10 mouse cellular contexts compared by ENCODE assay signal in genomic region chr4:155696261-155697255, GRCm38 (mm10). TPM values are rescaled to one million over a fixed set of nuclear protein-coding genes. Genes with fewer than 3 reads are reported as not detected.
DNase-seq lines count a peak whose midpoint lies in the region; ATAC-seq and TF ChIP-seq lines count a peak whose summit lies in the region.
"Had no signal": no experiment of that assay in that cellular context is flagged by ENCODE, and none has a peak within 500 bp of the region (broad histone marks: within the 10 kb centered on the region; RNA-seq: fewer than 3 reads in every experiment).

No protein-coding gene starts in this region.

- DNase-seq in right cerebral cortex, adult 18-20 months = peak; percentile 34
- DNase-seq in right cerebral cortex, postnatal 4 days = no peak
- peak; percentile 52 for DNase-seq in adrenal gland, postnatal 25 days
- DNase-seq in gonadal fat pad, adult 2 months (ENCODE audit: low read depth) = peak; percentile 68
- no peak for DNase-seq in gastrocnemius, adult 2 months
- DNase-seq in thymus, adult 2 months = no peak
- DNase-seq: heart, postnatal 4 days; retina, postnatal 1 day had no signal

- H3K9me3 ChIP-seq in stomach, embryonic 16.5 days (replicated peaks; ENCODE audit: control insufficient read depth, low read length) = no peaks in the 10 kb centered on the region
- H3K9me3 ChIP-seq: liver, embryonic 15.5 days had no signal

- intact Hi-C loops in gastrocnemius, adult 2 months (cut with DNase I) = no loop called here

- H3K4me3 ChIP-seq in stomach, embryonic 16.5 days (replicated peaks; ENCODE audit: low read length) = no peak overlapping the region
- no peak overlapping the region for H3K4me3 ChIP-seq in gastrocnemius, adult 2 months
- H3K4me3 ChIP-seq in thymus, adult 2 months (ENCODE audit: control insufficient read depth, insufficient read depth, low read length) = no peak overlapping the region
- H3K4me3 ChIP-seq: liver, embryonic 15.5 days had no signal

- 0 out of 2 replicates have a peak overlapping the region, but pooled peaks have one; percentile 90 for H3K9ac ChIP-seq in stomach, embryonic 16.5 days (ENCODE audit: low read length)
- H3K9ac ChIP-seq: liver, embryonic 15.5 days had no signal

- no peak for TF ChIP-seq CTCF in gastrocnemius, adult 2 months (IDR thresholded peaks at IDR 0.05)
- no peak for TF ChIP-seq CTCF in thymus, adult 2 months (IDR thresholded peaks at IDR 0.05; ENCODE audit: borderline replicate concordance, control insufficient read depth, extremely low read depth, insufficient read depth, low read length, poor library complexity)

- no peak overlapping the region for H3K27ac ChIP-seq in stomach, embryonic 16.5 days (ENCODE audit: low read length)
- no peak overlapping the region for H3K27ac ChIP-seq in gastrocnemius, adult 2 months
- no peak overlapping the region for H3K27ac ChIP-seq in thymus, adult 2 months (ENCODE audit: control insufficient read depth, insufficient read depth, low read length)
- H3K27ac ChIP-seq: liver, embryonic 15.5 days had no signal

- no peaks in the 10 kb centered on the region; the same call in 1 of the 2 replicates for H3K27me3 ChIP-seq in stomach, embryonic 16.5 days (ENCODE audit: control insufficient read depth, insufficient read depth, low read length)
- no peaks in the 10 kb centered on the region for H3K27me3 ChIP-seq in thymus, adult 2 months (ENCODE audit: control insufficient read depth, insufficient read depth, low read length)

- H3K36me3 ChIP-seq in stomach, embryonic 16.5 days (ENCODE audit: control insufficient read depth, insufficient read depth, low read length) = no peaks in the 10 kb centered on the region
- no peaks in the 10 kb centered on the region for H3K36me3 ChIP-seq in thymus, adult 2 months (ENCODE audit: control insufficient read depth, insufficient read depth, low read length)
- H3K36me3 ChIP-seq: liver, embryonic 15.5 days had no signal

- WGBS in stomach, embryonic 16.5 days = 69% methylated on average over 16 of the region's 16 CpGs
- WGBS in thymus, adult 2 months = 89% methylated on average over 16 of the region's 16 CpGs

- H3K4me2 ChIP-seq in stomach, embryonic 16.5 days (ENCODE audit: low read depth, low read length) = no peak overlapping the region
- H3K4me2 ChIP-seq: liver, embryonic 15.5 days had no signal

- peaks cover 20% of the 10 kb centered on the region for H3K4me1 ChIP-seq in stomach, embryonic 16.5 days (ENCODE audit: control insufficient read depth, insufficient read depth, low read length)
- peaks cover 14% of the 10 kb centered on the region for H3K4me1 ChIP-seq in thymus, adult 2 months (replicated peaks; ENCODE audit: control insufficient read depth, insufficient read depth, low read length)

- no peak for ATAC-seq in stomach, embryonic 16.5 days (ENCODE audit: insufficient read depth, low FRiP score)

- no peak for TF ChIP-seq POLR2A in thymus, adult 2 months (IDR thresholded peaks at IDR 0.05; ENCODE audit: control insufficient read depth, extremely low read depth, insufficient read depth, low read length, poor library complexity)

RNA-seq across cellular contexts. Expression of gene Fndc10, which starts 2.4 kb away (rescaled TPM):
- 50.8 and 67.4 TPM in 2 replicates for total RNA-seq in adrenal gland, postnatal 25 days (2021)
- 35.3 and 39.7 TPM in 2 replicates for polyA plus RNA-seq in gonadal fat pad, adult 2 months (2012; rRNA removed)
- polyA plus RNA-seq in stomach, embryonic 16.5 days (2015; fragmentation: Nextera tagmentation; extraction: Ambion mirVana) = 2.5 and 2.8 TPM in 2 replicates
- 1 to 10 TPM; 1.0 to 1.5 TPM for total RNA-seq in gastrocnemius, adult 2 months (2021)
- polyA plus RNA-seq in thymus, adult 2 months (2012; rRNA removed) = 17.4 and 18.5 TPM in 2 replicates

RNA-seq across cellular contexts. Expression of gene Ssu72, which starts 8.0 kb away (rescaled TPM):
- 100 and 123 TPM in 2 replicates for total RNA-seq in adrenal gland, postnatal 25 days (2021)
- polyA plus RNA-seq in gonadal fat pad, adult 2 months (2012; rRNA removed) = 105 and 122 TPM in 2 replicates
- 132 and 136 TPM in 2 replicates for polyA plus RNA-seq in stomach, embryonic 16.5 days (2015; fragmentation: Nextera tagmentation; extraction: Ambion mirVana)
- total RNA-seq in gastrocnemius, adult 2 months (2021) = 10 to 100 TPM; 42.3 to 44.5 TPM
- polyA plus RNA-seq in thymus, adult 2 months (2012; rRNA removed) = 184 and 186 TPM in 2 replicates

RNA-seq across cellular contexts. Expression of gene Mib2, which starts 27.6 kb away (rescaled TPM):
- total RNA-seq in adrenal gland, postnatal 25 days (2021) = 47.0 and 60.2 TPM in 2 replicates
- polyA plus RNA-seq in gonadal fat pad, adult 2 months (2012; rRNA removed) = 52.9 TPM in 2 replicates
- polyA plus RNA-seq in stomach, embryonic 16.5 days (2015; fragmentation: Nextera tagmentation; extraction: Ambion mirVana) = 23.3 and 23.8 TPM in 2 replicates
- 10 to 100 TPM; 17.7 to 19.8 TPM for total RNA-seq in gastrocnemius, adult 2 months (2021)
- polyA plus RNA-seq in thymus, adult 2 months (2012; rRNA removed) = 91.2 and 99.7 TPM in 2 replicates

RNA-seq across cellular contexts. Expression of gene Tmem240, which starts 38.0 kb away (rescaled TPM):
- total RNA-seq in adrenal gland, postnatal 25 days (2021) = 0.86 and 1.6 TPM in 2 replicates
- 0.98 and 1.2 TPM in 2 replicates for polyA plus RNA-seq in gonadal fat pad, adult 2 months (2012; rRNA removed)
- 0.46 and 0.47 TPM in 2 replicates for polyA plus RNA-seq in stomach, embryonic 16.5 days (2015; fragmentation: Nextera tagmentation; extraction: Ambion mirVana)
- total RNA-seq in gastrocnemius, adult 2 months (2021) = under 1 TPM; 0.41 to 0.67 TPM
- polyA plus RNA-seq in thymus, adult 2 months (2012; rRNA removed) = 4.9 and 5.1 TPM in 2 replicates

RNA-seq across cellular contexts. Expression of gene Mmp23, which starts 43.4 kb away (rescaled TPM):
- total RNA-seq in adrenal gland, postnatal 25 days (2021) = 3.7 and 4.2 TPM in 2 replicates
- 58.9 and 64.6 TPM in 2 replicates for polyA plus RNA-seq in gonadal fat pad, adult 2 months (2012; rRNA removed)
- 53.8 and 59.8 TPM in 2 replicates for polyA plus RNA-seq in stomach, embryonic 16.5 days (2015; fragmentation: Nextera tagmentation; extraction: Ambion mirVana)
- total RNA-seq in gastrocnemius, adult 2 months (2021) = 1 to 10 TPM in 1 of 2 experiments, under 1 TPM in 1; 0.64 to 3.0 TPM
- 17.0 and 17.8 TPM in 2 replicates for polyA plus RNA-seq in thymus, adult 2 months (2012; rRNA removed)

Comparison
In these comparisons a context has a peak if more than half of its experiments do, and no peak if none do; other contexts are left out.
1. DNase-seq: peak in right cerebral cortex, adult 18-20 months (single experiment), adrenal gland, postnatal 25 days (single experiment) and gonadal fat pad, adult 2 months (single experiment); none in right cerebral cortex, postnatal 4 days (single experiment), gastrocnemius, adult 2 months (single experiment) and thymus, adult 2 months (single experiment).